Mouse (Mus musculus) CH12.LX (cell line): Measurements from ENCODE around the gene Ugt2b34. TPM values are rescaled to one million over a fixed set of nuclear protein-coding genes. Genes with fewer than 3 reads are reported as not detected.
"Not testable (repeated sequence)": the region's sequence is repeated elsewhere in the genome, so short reads cannot be mapped to it uniquely, and the experiment has no call there.

Source experiments
- DNase-seq: peaks from one replicate; pipeline ENCODE4 v3.0.0-alpha.2; 2013; ENCODE audit errors: extremely low read depth
- H3K27ac ChIP-seq: 2 replicates; pipeline ENCODE4 v1.5.1; 2012; ENCODE audit warnings: low read depth, mild to moderate bottlenecking, control low read depth, moderate library complexity; ENCODE audit not compliant: insufficient read depth
- H3K27me3 ChIP-seq: replicated peaks from 2 replicates; pipeline ENCODE3; 2012; ENCODE audit warnings: inconsistent platforms
- H3K36me3 ChIP-seq, 2 experiments: replicated peaks in 1 of 2; 2 replicates each; pipeline versions ENCODE3 to v1.6.1; 2012; ENCODE audit warnings: inconsistent platforms in 1 of 2, low read length in 1 of 2, mild to moderate bottlenecking in 1 of 2, mixed read lengths in 1 of 2, moderate library complexity in 1 of 2; ENCODE audit not compliant: control insufficient read depth in 1 of 2, insufficient read depth in 1 of 2
- H3K4me1 ChIP-seq, 2 experiments: 2 replicates each; pipeline ENCODE4 v1.6.1; 2012; ENCODE audit warnings: inconsistent platforms in 1 of 2, moderate library complexity in 1 of 2; ENCODE audit not compliant: insufficient read depth in 2 of 2, control insufficient read depth in 1 of 2
- H3K4me2 ChIP-seq: 2 replicates; pipeline ENCODE4 v1.6.1; 2012; ENCODE audit warnings: low read depth, mild to moderate bottlenecking, control low read depth; ENCODE audit not compliant: poor library complexity, insufficient read depth, severe bottlenecking
- H3K4me3 ChIP-seq, 3 experiments: fragments of 150-350 bp in 1 of 3; sonication (generic) in 1 of 3; replicated peaks in 1 of 3; 2 replicates each; pipeline versions ENCODE3 to v1.5.1; 2011 to 2012; ENCODE audit warnings: low read depth in 2 of 3, low read length in 2 of 3, mild to moderate bottlenecking in 2 of 3, moderate library complexity in 2 of 3, control low read depth in 1 of 3, improper control_type of control experiment in 1 of 3, inconsistent platforms in 1 of 3, mixed read lengths in 1 of 3; ENCODE audit not compliant: poor library complexity in 1 of 3
- H3K79me2 ChIP-seq: replicated peaks from 2 replicates; pipeline ENCODE4 v1.6.1; 2012; ENCODE audit warnings: mild to moderate bottlenecking, moderate library complexity; ENCODE audit not compliant: control insufficient read depth, poor library complexity, insufficient read depth, severe bottlenecking; ENCODE audit errors: extremely low read depth
- H3K9ac ChIP-seq: 2 replicates; pipeline ENCODE4 v1.6.1; 2012; ENCODE audit warnings: low read depth, mild to moderate bottlenecking, control low read depth, moderate library complexity; ENCODE audit not compliant: insufficient read depth
- H3K9me3 ChIP-seq: replicated peaks from 2 replicates; pipeline ENCODE3; 2012; ENCODE audit warnings: low read length, inconsistent platforms, mixed read lengths
- CHD2 ChIP-seq: IDR thresholded peaks from 2 replicates; pipeline ENCODE4 v1.6.1; 2011; ENCODE audit warnings: low read length, improper control_type of control experiment
- E2F4 ChIP-seq: IDR thresholded peaks from 2 replicates; pipeline ENCODE4 v1.6.1; 2011; ENCODE audit warnings: low read depth, low read length, improper control_type of control experiment; ENCODE audit not compliant: insufficient replicate concordance
- ELF1 ChIP-seq: IDR thresholded peaks from 2 replicates; pipeline ENCODE4 v1.6.1; 2014; ENCODE audit warnings: low read depth, mild to moderate bottlenecking, inconsistent platforms, low read length, improper control_type of control experiment
- GABPA ChIP-seq: IDR thresholded peaks from 2 replicates; pipeline ENCODE4 v1.6.1; 2012; ENCODE audit warnings: low read depth, low read length, improper control_type of control experiment, inconsistent platforms; ENCODE audit not compliant: insufficient replicate concordance
- JUND ChIP-seq: conservative IDR thresholded peaks from 2 replicates; pipeline ENCODE4 v1.6.1; 2011; ENCODE audit warnings: low read depth, low read length, improper control_type of control experiment
- MAFK ChIP-seq: IDR thresholded peaks from 2 replicates; pipeline ENCODE4 v1.6.1; 2011; ENCODE audit warnings: low read length, improper control_type of control experiment; ENCODE audit not compliant: insufficient replicate concordance
- MAZ ChIP-seq: IDR thresholded peaks from 2 replicates; pipeline ENCODE4 v1.6.1; 2012; ENCODE audit warnings: low read depth, mild to moderate bottlenecking, inconsistent platforms, low read length, improper control_type of control experiment, moderate library complexity
- MEF2A ChIP-seq: IDR thresholded peaks from 2 replicates; pipeline ENCODE4 v1.6.1; 2014; ENCODE audit warnings: low read depth, mild to moderate bottlenecking, inconsistent platforms, low read length, improper control_type of control experiment, borderline replicate concordance
- MYC ChIP-seq: IDR thresholded peaks from 2 replicates; pipeline ENCODE4 v1.6.1; 2011; ENCODE audit warnings: low read depth, mild to moderate bottlenecking, improper control_type of control experiment, low read length
- NELFE ChIP-seq: IDR thresholded peaks from 2 replicates; pipeline ENCODE4 v1.6.1; 2011; ENCODE audit warnings: low read depth, low read length, improper control_type of control experiment
- POLR2AphosphoS2 ChIP-seq: IDR thresholded peaks from 2 replicates; pipeline ENCODE4 v1.6.1; 2011; ENCODE audit warnings: low read depth, low read length, improper control_type of control experiment
- USF1 ChIP-seq: IDR thresholded peaks from 2 replicates; pipeline ENCODE4 v1.6.1; 2014; ENCODE audit warnings: low read depth, mild to moderate bottlenecking, inconsistent platforms, low read length, improper control_type of control experiment
- ZC3H11A ChIP-seq: IDR thresholded peaks from 2 replicates; pipeline ENCODE4 v1.6.1; 2012; ENCODE audit warnings: low read depth, mild to moderate bottlenecking, inconsistent platforms, low read length, improper control_type of control experiment
- ZKSCAN1 ChIP-seq: IDR thresholded peaks from 2 replicates; pipeline ENCODE4 v1.6.1; 2012; ENCODE audit warnings: low read depth, inconsistent platforms, low read length, improper control_type of control experiment, borderline replicate concordance
- ZMIZ1 ChIP-seq: IDR thresholded peaks from 2 replicates; pipeline ENCODE4 v1.6.1; 2012; ENCODE audit warnings: low read depth, mild to moderate bottlenecking, inconsistent platforms, low read length, improper control_type of control experiment
- ZNF384 ChIP-seq: IDR thresholded peaks from 2 replicates; pipeline ENCODE4 v1.6.1; 2012; ENCODE audit warnings: low read depth, low read length, improper control_type of control experiment, inconsistent platforms
- dilution Hi-C: fragments of 300-500 bp; cut with MboI; formaldehyde crosslinking; loops from 2 replicates; pipeline ENCODE4 v1.14.3; 2020; ENCODE audit warnings: low sequenced_read_pairs; ENCODE audit not compliant: extremely low pct_unique_long_range_greater_than_20kb, extremely low pct_ligation_motif_present
- in situ Hi-C: fragments of 300-500 bp; cut with MboI; formaldehyde crosslinking; loops from 3 replicates; pipeline ENCODE4 v1.14.3; 2019; ENCODE audit warnings: low sequenced_read_pairs, low pct_ligation_motif_present, low pct_unique_long_range_greater_than_20kb, mixed read lengths
- polyA plus RNA-seq: library from polyadenylated mRNA; unstranded; fragments of >175 nt; gene quantifications from 2 replicates; pipeline ENCODE4 v1.2.1, GENCODE M21; 2012; ENCODE audit warnings: low read depth; ENCODE audit not compliant: insufficient read length
- total RNA-seq, 2 experiments: library from RNA; depleted of rRNA; stranded (reverse); fragments of 300-350 nt in 1 of 2; fragments of >200 nt in 1 of 2; gene quantifications; 2 replicates each; pipeline ENCODE4 v1.2.3; 2012 to 2014

The Ugt2b34 gene
- total and polyA plus RNA-seq, 3 experiments: not detected

DNA sequence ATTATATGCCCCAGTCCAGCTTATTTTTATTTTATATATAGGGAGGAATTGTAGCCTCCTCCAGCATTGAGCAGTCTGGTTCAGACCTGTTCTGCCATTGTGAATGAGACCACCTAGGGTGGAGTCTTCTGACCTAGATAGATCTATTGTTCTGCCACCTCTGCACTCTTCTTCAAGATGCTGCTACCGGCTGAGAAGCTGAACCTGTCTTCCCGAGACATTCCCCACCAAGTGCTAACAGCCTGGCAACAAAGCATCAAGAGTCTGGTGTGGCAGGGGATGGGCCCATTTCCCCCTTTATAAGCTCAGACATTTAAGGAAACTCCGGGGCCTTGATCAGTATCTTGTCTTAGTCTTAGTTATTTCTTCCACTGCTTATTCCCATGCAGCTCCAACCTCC lies 48.4 kb downstream of the Ugt2b34 start:
- H3K36me3 ChIP-seq: no peaks in the 10 kb centered on the region
- no peaks in the 10 kb centered on the region for H3K9me3 ChIP-seq
- in situ Hi-C loops: no loop called here
- no peak overlapping the region for H3K27ac ChIP-seq
- TF ChIP-seq JUND (no peak), MYC (no peak), MAZ (no peak), ZMIZ1 (no peak), GABPA (no peak), MAFK (no peak), CHD2 (no peak), USF1 (no peak), POLR2AphosphoS2 (no peak), ZC3H11A (no peak), ZNF384 (no peak), ELF1 (no peak)
- no peak overlapping the region for H3K4me2 ChIP-seq
- DNase-seq: no peak
- no peak overlapping the region for H3K9ac ChIP-seq
- no peaks in the 10 kb centered on the region for H3K27me3 ChIP-seq
- dilution Hi-C loops: no loop called here
- no peak overlapping the region for H3K4me3 ChIP-seq
- H3K79me2 ChIP-seq: no peaks in the 10 kb centered on the region
- no peaks in the 10 kb centered on the region for H3K4me1 ChIP-seq

DNA sequence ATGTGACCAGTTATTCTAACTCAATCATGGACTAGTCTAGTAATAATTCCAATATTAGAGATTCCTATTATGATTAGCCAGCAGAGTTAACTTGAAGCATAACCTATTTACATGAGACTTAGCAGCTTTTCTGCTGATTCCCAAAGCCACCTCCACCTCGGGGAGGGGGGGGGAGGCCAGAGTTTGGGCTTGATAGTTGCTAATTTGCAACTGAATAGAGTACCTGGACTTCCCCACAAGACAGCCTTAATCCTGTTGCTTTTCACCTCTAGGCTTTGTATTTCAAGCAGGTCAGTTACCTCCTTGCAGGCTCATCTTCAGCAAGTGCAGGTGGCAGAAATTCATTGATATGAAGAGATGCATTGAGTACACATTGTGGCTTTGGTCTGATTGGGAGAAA lies 49.1 kb downstream of the Ugt2b34 start:
- Histone ChIP-seq H3K9me3 (no peaks in the 10 kb centered on the region), H3K9ac (no peak overlapping the region), H3K4me3 (no peak overlapping the region), H3K4me1 (no peaks in the 10 kb centered on the region), H3K27me3 (no peaks in the 10 kb centered on the region), H3K36me3 (no peaks in the 10 kb centered on the region)
- DNase-seq: no peak
- dilution Hi-C loops: no loop called here
- TF ChIP-seq NELFE (no peak), ZKSCAN1 (no peak), E2F4 (no peak), MEF2A (no peak)
- TF ChIP-seq, all 38 proteins: peak for 0
- Histone ChIP-seq H3K79me2 (no peaks in the 10 kb centered on the region), H3K27ac (no peak overlapping the region), H3K4me2 (no peak overlapping the region)
- in situ Hi-C loops: no loop called here

- H3K4me1 ChIP-seq, H3K79me2 ChIP-seq, H3K4me3 ChIP-seq, H3K36me3 ChIP-seq, dilution Hi-C loops, DNase-seq, H3K4me2 ChIP-seq, in situ Hi-C loops, H3K27me3 ChIP-seq, H3K9me3 ChIP-seq, H3K27ac ChIP-seq, H3K9ac ChIP-seq: not testable (repeated sequence)
These were observed 50.2 kb downstream of the Ugt2b34 start for GRCm38 (mm10) chr5:86856505-86856904.
